Mouse (Mus musculus) left cerebral cortex, adult 2 months (tissue): ENCODE data around the gene Thsd1. TPM values are rescaled to one million over a fixed set of nuclear protein-coding genes. Genes with fewer than 3 reads are reported as not detected.
"Not testable (repeated sequence)": the region's sequence is repeated elsewhere in the genome, so short reads cannot be mapped to it uniquely, and the experiment has no call there.

Experiments
- DNase-seq, 2 experiments: peaks; one replicate each; pipeline ENCODE4 v3.0.0; 2021 to 2022; ENCODE audit warnings: low spot score in 2 of 2, mixed read lengths in 1 of 2; ENCODE audit errors: extremely low spot score in 1 of 2
- H3K27ac ChIP-seq: fragments of 200-600 bp; 2 replicates; pipeline ENCODE4 v1.8.1; 2022
- H3K4me3 ChIP-seq: fragments of 200-600 bp; 2 replicates; pipeline ENCODE4 v1.8.1; 2022
- CTCF ChIP-seq: fragments of 200-600 bp; IDR thresholded peaks from 2 replicates; pipeline ENCODE4 v1.8.1; 2022; ENCODE audit warnings: antibody characterized with exemption, mild to moderate bottlenecking, moderate library complexity
- intact Hi-C: fragments of 180-260 bp; cut with DNase I; formaldehyde crosslinking; loops from one replicate; pipeline ENCODE4 v1.15.1; 2025
- total RNA-seq, 2 experiments: library from RNA; stranded (reverse); gene quantifications; 2 replicates each; pipeline ENCODE4 v1.2.3; 2021

Thsd1 gene
- total RNA-seq, 2 experiments from 2014 or later, result 2.6 to 3.9 TPM

GRCm38 (mm10) chr8:22266809-22267208, 39.7 kb downstream of the Thsd1 start:
- Histone ChIP-seq H3K4me3 (no peak overlapping the region), H3K27ac (no peak overlapping the region)
- TF ChIP-seq CTCF, result no peak
- DNase-seq, result no peak
- intact Hi-C loops, result no loop called here

- DNase-seq, result no peak
- H3K27ac ChIP-seq, result no peak overlapping the region
- H3K4me3 ChIP-seq, result no peak overlapping the region
- TF ChIP-seq CTCF, result no peak
- intact Hi-C loops, result no loop called here
Observed at GRCm38 (mm10) chr8:22273142-22273541, 46.0 kb downstream of the Thsd1 start.

- intact Hi-C loops, result no loop called here
- H3K27ac ChIP-seq, result no peak overlapping the region
- H3K4me3 ChIP-seq, result no peak overlapping the region
- TF ChIP-seq CTCF, result no peak
- DNase-seq, result no peak
Observed at GRCm38 (mm10) chr8:22274641-22275040, 47.5 kb downstream of the Thsd1 start.

- Histone ChIP-seq H3K4me3 (no peak within 1 kb of the TSS), H3K27ac (no peak within 1 kb of the TSS)
- intact Hi-C loops, result no loop called here
- no peak for DNase-seq
- no peak for TF ChIP-seq CTCF
Observed at GRCm38 (mm10) chr8:22282999-22283491, 55.9 kb downstream of the Thsd1 start, which contains the start of gene Tpte. Gene Tpte, plus strand, starts transcription at chr8:22283441.

- no peak for DNase-seq
- H3K27ac ChIP-seq, result no peak overlapping the region
- intact Hi-C loops, result no loop called here
- H3K4me3 ChIP-seq, result no peak overlapping the region
- no peak for TF ChIP-seq CTCF
Observed at GRCm38 (mm10) chr8:22302326-22302725, 75.2 kb downstream of the Thsd1 start.

- no peak for TF ChIP-seq CTCF
- DNase-seq, result no peak
- H3K4me3 ChIP-seq, result peak overlapping the region; percentile 11; the same call in 1 of the 2 replicates
- intact Hi-C loops, result no loop called here
- no peak overlapping the region for H3K27ac ChIP-seq
Observed at GRCm38 (mm10) chr8:22302896-22303306, 75.8 kb downstream of the Thsd1 start.

GRCm38 (mm10) chr8:22304045-22304444, 76.9 kb downstream of the Thsd1 start:
- DNase-seq, H3K27ac ChIP-seq, H3K4me3 ChIP-seq, intact Hi-C loops: not testable (repeated sequence)

GRCm38 (mm10) chr8:22306999-22307398, 79.9 kb downstream of the Thsd1 start:
- H3K27ac ChIP-seq, result no peak overlapping the region
- DNase-seq, result no peak
- H3K4me3 ChIP-seq, result no peak overlapping the region
- intact Hi-C loops, result no loop called here
- no peak for TF ChIP-seq CTCF

Other genes starting within 250 kb of the Thsd1 start
- gene Atp7b, start 167.0 kb upstream of the Thsd1 start, total RNA-seq, result 1 to 10 TPM; 1.9 to 2.1 TPM
- 10 to 100 TPM; 30.6 to 32.0 TPM for gene Alg11, start 166.6 kb upstream of the Thsd1 start, total RNA-seq
- gene Nek5, start 102.3 kb upstream of the Thsd1 start, total RNA-seq, result not detected
- gene Nek3, start 60.9 kb upstream of the Thsd1 start, total RNA-seq, result 1 to 10 TPM; 1.3 to 1.9 TPM
- under 1 TPM; 0.34 to 0.70 TPM for gene Ckap2, start 41.5 kb upstream of the Thsd1 start, total RNA-seq
- 10 to 100 TPM; 23.6 to 25.7 TPM for gene Vps36, start 34.5 kb upstream of the Thsd1 start, total RNA-seq
- gene Tpte, start 56.1 kb downstream of the Thsd1 start, total RNA-seq, result not detected
- gene Slc25a15, start 171.3 kb downstream of the Thsd1 start, total RNA-seq, result 10 to 100 TPM; 11.9 TPM
- gene Mrps31, start 184.0 kb downstream of the Thsd1 start, total RNA-seq, result 10 to 100 TPM; 20.0 to 26.5 TPM